Mouse (Mus musculus) embryo, embryonic 11.5 days (tissue): ENCODE results near the gene Tigd3.
"Not testable (repeated sequence)": the region's sequence is repeated elsewhere in the genome, so short reads cannot be mapped to it uniquely, and the experiment has no call there.

ENCODE experiments used
- DNase-seq: peaks from one replicate; pipeline ENCODE4 v3.0.0-alpha.2; 2012; ENCODE audit warnings: low read depth, low spot score

The Tigd3 gene

GRCm38 (mm10) chr19:5922119-5922942 lies 28.4 kb upstream of the Tigd3 start:
- DNase-seq = no peak

GRCm38 (mm10) chr19:5921715-5922114 lies 27.8 kb upstream of the Tigd3 start:
- DNase-seq = no peak

- DNase-seq = no peak
These were observed 19.2 kb upstream of the Tigd3 start, which contains the start of gene Dpf2 for GRCm38 (mm10) chr19:5913007-5913719. Dpf2 (minus strand) TSS chr19:5913010.

GRCm38 (mm10) chr19:5912103-5913006 lies 18.4 kb upstream of the Tigd3 start:
- peak; percentile 100 for DNase-seq

- DNase-seq = no peak
These were observed 17.6 kb upstream of the Tigd3 start for GRCm38 (mm10) chr19:5911430-5912102.

- DNase-seq = no peak
These were observed 16.3 kb upstream of the Tigd3 start for GRCm38 (mm10) chr19:5910221-5910620.

- no peak for DNase-seq
These were observed 13.3 kb upstream of the Tigd3 start for GRCm38 (mm10) chr19:5907275-5907674.

GRCm38 (mm10) chr19:5893282-5894001 lies 507 bp downstream of the Tigd3 start:
- DNase-seq = no peak

GRCm38 (mm10) chr19:5892735-5893134 lies 1.2 kb downstream of the Tigd3 start:
- no peak for DNase-seq

- no peak for DNase-seq
These were observed 1.7 kb downstream of the Tigd3 start for GRCm38 (mm10) chr19:5892262-5892661.

GRCm38 (mm10) chr19:5891521-5892258 lies 2.3 kb downstream of the Tigd3 start:
- DNase-seq = no peak

GRCm38 (mm10) chr19:5889211-5889610 lies 4.7 kb downstream of the Tigd3 start:
- DNase-seq = no peak

GRCm38 (mm10) chr19:5887234-5887815 lies 6.6 kb downstream of the Tigd3 start:
- no peak for DNase-seq

GRCm38 (mm10) chr19:5885838-5886237 lies 8.1 kb downstream of the Tigd3 start:
- no peak for DNase-seq

GRCm38 (mm10) chr19:5883935-5884334 lies 10.0 kb downstream of the Tigd3 start:
- DNase-seq = no peak

- DNase-seq = not testable (repeated sequence)
These were observed 11.9 kb downstream of the Tigd3 start for GRCm38 (mm10) chr19:5882079-5882478.

- no peak for DNase-seq
These were observed 12.8 kb downstream of the Tigd3 start for GRCm38 (mm10) chr19:5881155-5881554.

- no peak for DNase-seq
These were observed 14.2 kb downstream of the Tigd3 start for GRCm38 (mm10) chr19:5879735-5880134.

- no peak for DNase-seq
These were observed 15.0 kb downstream of the Tigd3 start for GRCm38 (mm10) chr19:5878916-5879315.

- no peak for DNase-seq
These were observed 15.6 kb downstream of the Tigd3 start for GRCm38 (mm10) chr19:5878362-5878722.
